Mouse (Mus musculus): ENCODE measurements around the gene Hsd17b7. TPM values are rescaled to one million over a fixed set of nuclear protein-coding genes. Genes with fewer than 3 reads are reported as not detected.
A peak's percentile ranks its signal among the peaks of the same experiment; 100 is the strongest.

The Hsd17b7 gene
- polyA plus RNA-seq, 1 experiment from 2014 or later = 25.7 TPM

DNA sequence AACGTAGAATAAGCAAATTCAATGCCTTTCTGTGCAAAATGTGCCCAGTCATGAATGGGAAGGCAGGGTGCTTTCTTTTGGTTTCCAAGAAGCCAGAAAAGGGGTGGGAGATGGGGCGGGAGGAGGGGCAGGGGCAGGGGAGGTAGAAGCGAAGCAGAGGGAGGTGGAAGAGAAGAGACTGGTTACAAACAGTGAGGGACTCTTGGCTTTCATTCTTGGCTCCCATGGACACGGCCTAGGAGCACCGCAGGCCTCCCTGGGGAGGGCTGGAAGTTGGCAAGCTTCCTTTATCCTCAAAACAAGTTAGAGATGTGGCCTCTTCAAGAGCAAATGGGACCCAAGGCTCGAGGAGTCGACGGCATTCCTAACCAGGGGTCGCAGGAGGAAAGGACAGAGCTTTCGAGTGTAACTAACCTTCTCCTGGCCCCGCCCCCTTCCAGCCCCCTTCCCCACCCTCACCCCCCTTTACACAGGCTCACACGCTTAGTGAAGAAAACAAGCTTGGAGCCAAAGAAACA lies 40.5 kb downstream of the Hsd17b7 start, which contains the start of gene Ccdc190:
Ccdc190 (plus strand) TSS at position 195 of the 518 bp plus-strand sequence.
- Histone ChIP-seq H3K4me3 (ENCODE audit: low read depth, low read length) (no peak within 1 kb of the TSS), H3K27me3 (ENCODE audit: insufficient read depth, low read length) (no peaks in the 10 kb centered on the region), H3K4me2 (ENCODE audit: low read depth, low read length) (no peak within 1 kb of the TSS), H3K36me3 (replicated peaks; ENCODE audit: insufficient read depth, low read length) (no peaks in the 10 kb centered on the region), H3K9ac (replicated peaks) (no peak within 1 kb of the TSS), H3K27ac (ENCODE audit: low read depth) (no peak within 1 kb of the TSS), H3K4me1 (ENCODE audit: insufficient read depth) (no peaks in the 10 kb centered on the region), H3K9me3 (ENCODE audit: low read length) (no peaks in the 10 kb centered on the region)
- DNase-seq = no peak
- WGBS (ENCODE audit: insufficient replicate concordance) = 29% methylated on average over 12 of the region's 12 CpGs
- no peak for TF ChIP-seq EP300 (IDR thresholded peaks at IDR 0.05; ENCODE audit: low read depth)
- TF ChIP-seq CTCF (IDR thresholded peaks at IDR 0.05; ENCODE audit: low read depth) = no peak
- ATAC-seq = no peak

GRCm38 (mm10) chr1:169927753-169928369 lies 41.2 kb downstream of the Hsd17b7 start:
- H3K9ac ChIP-seq (replicated peaks) = no peak overlapping the region
- WGBS (ENCODE audit: insufficient replicate concordance) = 58% methylated on average over 8 of the region's 8 CpGs
- no peak overlapping the region for H3K27ac ChIP-seq (ENCODE audit: low read depth)
- H3K9me3 ChIP-seq (ENCODE audit: low read length) = no peaks in the 10 kb centered on the region
- H3K4me1 ChIP-seq (ENCODE audit: insufficient read depth) = no peaks in the 10 kb centered on the region
- no peak overlapping the region for H3K4me3 ChIP-seq (ENCODE audit: low read depth, low read length)
- ATAC-seq (no peak), DNase-seq (no peak)
- no peak overlapping the region for H3K4me2 ChIP-seq (ENCODE audit: low read depth, low read length)
- no peak for TF ChIP-seq EP300 (IDR thresholded peaks at IDR 0.05; ENCODE audit: low read depth)
- TF ChIP-seq CTCF (IDR thresholded peaks at IDR 0.05; ENCODE audit: low read depth) = no peak
- no peaks in the 10 kb centered on the region for H3K27me3 ChIP-seq (ENCODE audit: insufficient read depth, low read length)
- no peaks in the 10 kb centered on the region for H3K36me3 ChIP-seq (replicated peaks; ENCODE audit: insufficient read depth, low read length)

- 66% methylated on average over 2 of the region's 2 CpGs for WGBS (ENCODE audit: insufficient replicate concordance)
- no peak for DNase-seq
- no peaks in the 10 kb centered on the region for H3K9me3 ChIP-seq (ENCODE audit: low read length)
- no peak overlapping the region for H3K27ac ChIP-seq (ENCODE audit: low read depth)
- H3K4me1 ChIP-seq (ENCODE audit: insufficient read depth) = 0 out of 2 replicates have a peak, but pooled peaks cover under 1% of the 10 kb centered on the region
- H3K36me3 ChIP-seq (replicated peaks; ENCODE audit: insufficient read depth, low read length) = no peaks in the 10 kb centered on the region
- no peak for TF ChIP-seq EP300 (IDR thresholded peaks at IDR 0.05; ENCODE audit: low read depth)
- TF ChIP-seq CTCF (IDR thresholded peaks at IDR 0.05; ENCODE audit: low read depth) = no peak
- H3K9ac ChIP-seq (replicated peaks) = no peak overlapping the region
- H3K4me2 ChIP-seq (ENCODE audit: low read depth, low read length) = no peak overlapping the region
- H3K4me3 ChIP-seq (ENCODE audit: low read depth, low read length) = no peak overlapping the region
- no peaks in the 10 kb centered on the region for H3K27me3 ChIP-seq (ENCODE audit: insufficient read depth, low read length)
- ATAC-seq = no peak
Measured at GRCm38 (mm10) chr1:169924567-169924966, 44.5 kb downstream of the Hsd17b7 start.

DNA sequence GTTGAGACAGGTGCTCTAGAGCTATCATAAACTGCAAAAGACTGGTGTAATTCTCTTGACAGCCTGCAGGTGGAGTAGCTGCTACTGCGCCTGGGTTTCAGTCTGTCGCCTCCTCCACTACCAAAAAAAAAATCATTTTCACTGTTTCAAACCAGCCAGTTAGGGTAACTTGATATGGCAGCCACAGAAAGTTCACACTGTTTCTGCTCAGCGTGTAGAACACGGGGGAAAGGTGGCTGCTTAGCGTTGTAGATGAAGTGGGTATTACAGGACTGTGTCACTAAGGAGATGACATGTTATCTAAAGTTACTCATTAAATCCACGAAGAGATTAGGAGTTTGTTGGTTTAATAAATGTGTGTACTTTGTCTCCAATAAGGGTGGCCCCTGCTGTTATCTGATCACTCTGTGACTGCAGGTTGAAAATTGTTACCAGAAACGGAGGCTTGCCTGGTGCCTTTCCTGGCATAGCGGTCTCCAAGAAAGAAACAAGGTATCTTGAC lies 47.3 kb downstream of the Hsd17b7 start:
- WGBS (ENCODE audit: insufficient replicate concordance) = 34% methylated on average over 8 of the region's 8 CpGs
- ATAC-seq = no peak
- no peaks in the 10 kb centered on the region for H3K9me3 ChIP-seq (ENCODE audit: low read length)
- no peaks in the 10 kb centered on the region for H3K36me3 ChIP-seq (replicated peaks; ENCODE audit: insufficient read depth, low read length)
- H3K9ac ChIP-seq (replicated peaks) = no peak overlapping the region
- no peaks in the 10 kb centered on the region for H3K27me3 ChIP-seq (ENCODE audit: insufficient read depth, low read length)
- peak overlapping the region; percentile 27 for H3K4me2 ChIP-seq (ENCODE audit: low read depth, low read length)
- DNase-seq = peak; percentile 23
- no peak overlapping the region for H3K27ac ChIP-seq (ENCODE audit: low read depth)
- H3K4me1 ChIP-seq (ENCODE audit: insufficient read depth) = 0 out of 2 replicates have a peak, but pooled peaks cover 3% of the 10 kb centered on the region
- TF ChIP-seq CTCF (IDR thresholded peaks at IDR 0.05; ENCODE audit: low read depth) (peak; percentile 75), EP300 (IDR thresholded peaks at IDR 0.05; ENCODE audit: low read depth) (no peak)
- H3K4me3 ChIP-seq (ENCODE audit: low read depth, low read length) = no peak overlapping the region

- ATAC-seq = peak; percentile 68
- H3K4me2 ChIP-seq (ENCODE audit: low read depth, low read length) = 0 out of 2 replicates have a peak overlapping the region, but pooled peaks have one; percentile 7
- H3K4me1 ChIP-seq (ENCODE audit: insufficient read depth) = 0 out of 2 replicates have a peak, but pooled peaks cover 3% of the 10 kb centered on the region
- H3K4me3 ChIP-seq (ENCODE audit: low read depth, low read length) = no peak overlapping the region
- H3K27ac ChIP-seq (ENCODE audit: low read depth) = no peak overlapping the region
- H3K36me3 ChIP-seq (replicated peaks; ENCODE audit: insufficient read depth, low read length) = no peaks in the 10 kb centered on the region
- WGBS (ENCODE audit: insufficient replicate concordance) = 6% methylated on average over 11 of the region's 11 CpGs
- H3K27me3 ChIP-seq (ENCODE audit: insufficient read depth, low read length) = no peaks in the 10 kb centered on the region
- H3K9me3 ChIP-seq (ENCODE audit: low read length) = no peaks in the 10 kb centered on the region
- H3K9ac ChIP-seq (replicated peaks) = no peak overlapping the region
- TF ChIP-seq CTCF (IDR thresholded peaks at IDR 0.05; ENCODE audit: low read depth) (peak; percentile 83), EP300 (IDR thresholded peaks at IDR 0.05; ENCODE audit: low read depth) (no peak)
- DNase-seq = peak; percentile 78
Measured at GRCm38 (mm10) chr1:169919211-169919610, 49.8 kb downstream of the Hsd17b7 start.

DNA sequence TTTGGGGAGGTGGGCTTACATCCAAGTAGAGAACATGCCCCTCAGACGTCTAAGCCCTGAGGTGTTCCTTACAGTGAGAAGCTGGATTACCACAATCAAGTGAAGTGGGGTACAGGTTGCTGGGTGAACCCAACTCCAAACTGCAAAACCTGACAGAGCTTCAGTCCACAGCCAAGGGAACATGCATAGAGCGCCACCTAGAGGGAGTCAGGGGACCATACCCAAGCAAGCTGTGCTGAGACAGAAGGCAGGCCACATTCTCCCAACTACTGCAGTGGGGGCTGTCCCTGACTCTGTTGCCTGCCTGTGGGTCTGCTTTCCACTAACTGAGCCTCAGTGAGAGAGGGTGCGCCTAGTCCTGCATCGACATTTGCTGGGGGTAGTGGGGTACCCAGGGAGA lies 51.0 kb downstream of the Hsd17b7 start:
- WGBS (ENCODE audit: insufficient replicate concordance) = 34% methylated on average over 4 of the region's 4 CpGs
- Histone ChIP-seq H3K27me3 (ENCODE audit: insufficient read depth, low read length) (no peaks in the 10 kb centered on the region), H3K9me3 (ENCODE audit: low read length) (no peaks in the 10 kb centered on the region), H3K4me1 (ENCODE audit: insufficient read depth) (0 out of 2 replicates have a peak, but pooled peaks cover 3% of the 10 kb centered on the region), H3K4me3 (ENCODE audit: low read depth, low read length) (no peak overlapping the region), H3K4me2 (ENCODE audit: low read depth, low read length) (no peak overlapping the region), H3K27ac (ENCODE audit: low read depth) (no peak overlapping the region), H3K9ac (replicated peaks) (no peak overlapping the region), H3K36me3 (replicated peaks; ENCODE audit: insufficient read depth, low read length) (no peaks in the 10 kb centered on the region)
- no peak for ATAC-seq
- TF ChIP-seq EP300 (IDR thresholded peaks at IDR 0.05; ENCODE audit: low read depth) (no peak), CTCF (IDR thresholded peaks at IDR 0.05; ENCODE audit: low read depth) (peak; percentile 67)
- DNase-seq = peak; percentile 23

Data from liver, postnatal 0 days (tissue).